Mouse (Mus musculus): ENCODE data around the gene S1pr4.
A peak's percentile ranks its signal among the peaks of the same experiment; 100 is the strongest.

Gene S1pr4

GRCm38 (mm10) chr10:81519227-81519977 is 19.5 kb upstream of the S1pr4 start:
- no peak for DNase-seq (ENCODE audit: low spot score in 2 of 2)

DNA sequence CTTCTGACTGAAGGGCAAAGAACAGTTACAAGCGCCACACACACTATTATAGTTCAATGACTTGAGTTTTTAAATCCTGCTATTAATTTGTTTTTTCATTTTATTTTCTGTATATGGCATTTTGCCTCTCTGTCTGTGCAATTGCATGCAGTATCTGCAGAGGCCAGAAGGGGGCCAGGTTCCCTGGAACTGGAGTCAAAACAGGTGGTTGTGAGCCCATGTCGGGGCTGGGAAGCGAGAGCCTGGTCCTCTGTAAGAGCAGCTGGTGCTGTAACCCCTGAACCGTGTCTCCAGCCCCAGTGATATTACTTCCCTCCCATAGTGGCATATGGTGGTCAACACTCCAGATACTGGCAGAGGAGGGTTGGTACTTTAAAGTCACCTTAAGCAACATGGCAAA is 18.6 kb upstream of the S1pr4 start:
- DNase-seq (ENCODE audit: low spot score in 2 of 2), result no peak

DNA sequence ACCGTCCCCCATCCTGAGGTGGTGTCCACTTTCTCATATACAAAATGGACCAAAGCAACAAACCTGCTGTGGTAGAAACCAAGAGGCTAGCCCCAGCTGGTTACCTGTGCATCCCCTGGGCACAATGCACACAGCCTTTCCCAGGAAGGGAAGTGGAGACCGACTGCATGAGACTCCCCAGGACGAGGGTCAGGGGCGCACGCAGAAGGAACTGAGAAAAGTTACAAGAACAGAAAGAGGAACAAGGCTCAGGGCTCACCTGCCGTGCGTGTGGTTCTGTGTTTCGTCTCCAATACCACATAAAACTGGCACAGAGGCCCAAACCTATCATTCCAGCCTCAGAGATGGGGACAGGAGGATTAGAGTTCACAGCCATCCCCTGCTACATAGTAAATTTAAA is 17.3 kb upstream of the S1pr4 start:
- no peak for DNase-seq (ENCODE audit: low spot score in 2 of 2)

- no peak for DNase-seq (ENCODE audit: low spot score in 2 of 2)
Observed at GRCm38 (mm10) chr10:81513798-81514197, 13.9 kb upstream of the S1pr4 start.

- no peak for DNase-seq (ENCODE audit: low spot score in 2 of 2)
Observed at GRCm38 (mm10) chr10:81510246-81510810, 10.4 kb upstream of the S1pr4 start.

DNA sequence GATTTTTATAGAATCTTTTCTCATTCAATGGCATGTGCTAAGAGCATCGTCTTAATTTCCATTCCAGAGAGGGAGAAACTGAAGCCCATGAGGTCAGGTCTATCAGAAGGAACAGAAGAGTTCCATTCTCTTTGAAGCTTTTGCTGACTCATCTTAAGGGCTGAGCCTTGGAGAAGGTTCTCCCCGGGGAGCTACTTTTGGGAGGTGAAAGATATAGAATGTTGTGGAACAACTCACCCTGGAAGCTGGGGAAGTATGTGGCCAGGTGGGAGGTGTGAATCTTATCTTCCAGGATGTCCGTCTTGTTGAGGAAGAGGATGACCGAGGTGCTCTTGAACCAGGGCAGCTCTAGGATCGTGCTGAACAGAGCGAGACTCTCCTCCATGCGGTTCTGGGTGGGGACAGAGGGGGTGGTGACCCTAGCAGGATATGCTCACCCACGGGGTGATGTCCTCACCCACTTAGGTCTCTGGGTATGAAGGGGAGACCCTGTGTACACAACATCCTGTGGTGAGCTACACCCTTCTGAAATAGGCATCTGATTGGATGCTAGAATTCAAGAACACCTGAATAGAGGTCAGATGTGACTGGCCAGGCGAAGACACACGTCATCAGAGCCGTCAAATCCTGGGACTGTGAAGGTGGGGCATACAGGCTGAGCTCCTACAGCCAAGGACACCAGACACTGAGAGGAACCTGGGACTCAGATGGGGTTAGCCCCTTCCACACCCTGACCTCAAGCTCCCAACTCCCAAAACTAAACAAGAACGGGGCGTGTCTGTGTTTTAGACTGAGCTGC is 8.0 kb upstream of the S1pr4 start:
- no peak for DNase-seq (ENCODE audit: low spot score in 2 of 2)

- no peak for DNase-seq (ENCODE audit: low spot score in 2 of 2)
Observed at GRCm38 (mm10) chr10:81507095-81507494, 7.2 kb upstream of the S1pr4 start.

DNA sequence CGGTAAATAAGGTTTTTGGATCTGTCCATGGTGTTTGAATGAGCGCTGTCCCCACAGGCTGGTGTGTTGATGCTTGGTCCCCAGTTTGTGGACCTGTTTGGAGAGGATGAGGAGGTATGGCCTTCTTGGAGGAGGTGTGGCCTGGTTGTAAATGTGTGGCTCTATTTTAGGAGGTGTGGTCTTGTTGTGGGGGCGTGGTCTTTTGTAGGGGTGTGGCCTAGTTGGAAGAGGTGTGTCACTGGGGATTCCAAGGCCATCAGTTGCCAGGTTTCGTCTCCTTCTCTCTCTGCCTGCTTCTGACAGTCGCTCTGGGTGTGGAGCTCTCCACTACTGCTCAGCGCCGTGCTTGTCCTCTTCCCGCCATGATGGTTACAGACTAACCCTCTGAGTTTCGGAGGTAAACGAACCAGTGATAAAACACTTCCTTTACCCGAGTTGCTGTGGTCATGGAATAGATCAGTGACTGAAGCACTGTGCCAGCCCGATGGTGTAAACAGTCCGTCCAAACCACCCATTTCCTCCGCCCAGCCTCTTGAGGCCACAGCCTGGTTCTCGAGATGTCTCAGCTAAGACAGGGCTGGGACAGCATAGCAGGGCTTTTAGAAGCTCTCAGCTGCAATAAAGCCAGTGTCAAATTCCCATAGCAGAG is 5.2 kb upstream of the S1pr4 start:
- DNase-seq (ENCODE audit: low spot score in 2 of 2), result no peak

GRCm38 (mm10) chr10:81502658-81503057 is 2.7 kb upstream of the S1pr4 start:
- DNase-seq (ENCODE audit: low spot score in 2 of 2), result peak; percentile 74 to 87

DNA sequence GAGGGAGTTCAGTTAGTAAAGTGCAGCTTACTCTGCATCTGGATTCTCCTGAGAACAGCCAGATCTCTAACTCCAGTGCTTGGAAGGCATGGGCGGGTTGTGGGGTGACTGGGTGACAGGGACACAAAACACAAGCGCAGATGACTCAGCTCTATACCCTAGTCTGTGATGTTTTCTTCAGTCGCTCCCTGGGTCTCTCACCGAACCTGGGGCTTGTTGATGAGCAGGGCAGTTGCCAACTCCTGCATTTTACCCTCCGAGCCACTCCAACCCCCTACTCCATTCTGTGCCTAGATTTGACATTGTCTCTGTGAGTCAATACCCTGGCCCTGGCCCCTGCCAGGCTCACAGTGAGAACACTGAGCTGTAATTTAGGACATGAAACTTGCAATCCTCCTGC is 1.9 kb upstream of the S1pr4 start:
- no peak for DNase-seq (ENCODE audit: low spot score in 2 of 2)

GRCm38 (mm10) chr10:81499250-81499901 is 556 bp downstream of the S1pr4 start:
- no peak for DNase-seq (ENCODE audit: low spot score in 2 of 2)

GRCm38 (mm10) chr10:81498316-81499249 is 1.3 kb downstream of the S1pr4 start:
- DNase-seq (ENCODE audit: low spot score in 2 of 2), result no peak

DNA sequence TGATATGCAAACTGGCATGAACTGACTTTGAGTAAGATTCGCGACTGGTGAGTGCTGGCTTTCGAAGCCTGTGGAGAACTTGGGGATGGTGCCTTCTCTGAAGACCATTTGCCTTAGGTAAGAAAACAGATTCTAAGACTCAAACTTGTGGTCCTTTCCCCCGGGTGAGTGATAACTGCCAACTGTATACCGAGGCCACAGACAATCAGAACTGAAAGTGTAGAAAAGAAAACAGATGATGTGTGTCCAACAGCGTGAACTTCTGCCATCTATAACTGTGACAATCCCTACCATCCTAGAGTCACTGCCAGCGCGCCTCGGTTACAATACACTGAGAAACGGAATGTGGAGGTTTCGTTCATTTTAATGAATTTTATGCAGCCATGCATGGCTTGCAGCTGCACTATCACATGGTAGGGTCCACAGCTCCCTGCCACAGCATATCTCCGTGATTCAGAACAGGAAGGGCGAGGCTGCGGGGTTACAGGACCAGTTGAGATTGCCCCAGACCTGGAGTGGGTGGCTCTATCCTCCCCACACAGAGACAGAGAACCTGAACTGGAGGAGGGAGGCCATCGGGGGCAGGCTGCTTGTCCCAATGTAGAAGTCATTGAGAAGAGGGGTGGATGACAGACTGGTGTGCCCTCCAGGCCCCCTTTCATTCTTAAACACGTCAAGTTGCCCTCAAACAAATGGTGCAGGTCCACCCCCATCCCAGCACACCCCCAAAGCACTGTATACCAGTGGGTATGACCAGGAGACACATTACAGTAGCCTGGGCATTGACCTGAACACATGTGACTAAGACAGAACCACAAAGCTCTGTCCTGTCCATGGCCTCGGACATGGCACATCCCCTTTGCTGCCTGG is 2.3 kb downstream of the S1pr4 start:
- DNase-seq (ENCODE audit: low spot score in 2 of 2), result no peak

- DNase-seq (ENCODE audit: low spot score in 2 of 2), result no peak
Observed at GRCm38 (mm10) chr10:81496969-81497368, 3.0 kb downstream of the S1pr4 start.

- peak; percentile 96 to 98 for DNase-seq (ENCODE audit: low spot score in 2 of 2)
Observed at GRCm38 (mm10) chr10:81496264-81496901, 3.5 kb downstream of the S1pr4 start, which contains the start of gene Ncln. Gene Ncln, minus strand, starts transcription at chr10:81496392.

DNA sequence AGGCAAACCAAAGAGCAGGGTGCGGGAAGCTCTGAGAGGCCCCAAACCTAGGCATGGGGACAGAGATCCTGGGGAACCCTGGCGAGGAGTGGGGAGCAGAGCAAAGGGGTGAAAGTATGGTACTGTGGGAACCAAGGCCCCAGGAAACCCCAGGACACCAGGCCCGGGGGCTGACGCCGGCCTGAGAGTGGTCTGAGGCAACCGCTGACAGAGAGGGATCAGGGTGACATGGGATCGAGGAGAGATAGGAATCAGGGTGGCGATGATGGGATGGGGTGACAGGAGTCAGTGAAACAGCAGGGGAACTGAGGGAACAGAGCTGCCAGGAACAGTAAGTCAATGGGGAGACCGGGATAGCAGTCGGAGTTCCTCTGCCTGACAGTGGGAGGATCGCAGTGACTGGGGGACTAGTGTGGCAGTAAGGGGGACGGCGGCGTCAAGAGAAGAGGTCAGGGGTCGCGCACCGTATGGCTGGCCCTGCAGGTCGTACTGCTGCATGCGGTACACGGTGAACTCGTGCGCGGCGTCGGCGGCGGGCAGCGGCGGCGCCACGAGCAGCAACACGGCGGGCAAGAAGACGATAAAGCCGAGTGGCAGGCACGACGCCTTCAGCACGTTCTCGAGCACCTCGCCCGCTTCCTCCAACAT is 4.2 kb downstream of the S1pr4 start:
- no peak for DNase-seq (ENCODE audit: low spot score in 2 of 2)

DNA sequence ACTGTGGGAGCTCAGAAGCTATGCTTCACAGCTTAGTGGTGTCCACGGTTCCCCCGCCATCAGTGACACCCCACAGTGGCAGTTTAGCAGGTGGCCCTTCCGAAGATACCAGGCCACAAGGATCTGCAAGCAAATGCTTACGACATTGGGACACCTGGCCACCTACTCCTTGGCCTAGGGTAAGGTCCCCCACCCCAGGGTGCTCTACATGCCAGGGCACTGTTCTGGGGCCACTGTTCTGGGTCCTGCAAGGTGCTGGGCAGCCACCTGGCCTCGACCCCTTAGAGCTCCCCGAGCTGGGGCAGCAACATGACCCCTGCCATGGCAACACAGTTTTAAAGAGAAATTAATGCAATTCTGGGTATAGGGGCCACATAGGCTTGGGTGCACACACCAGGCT is 4.8 kb downstream of the S1pr4 start:
- DNase-seq (ENCODE audit: low spot score in 2 of 2), result no peak

DNA sequence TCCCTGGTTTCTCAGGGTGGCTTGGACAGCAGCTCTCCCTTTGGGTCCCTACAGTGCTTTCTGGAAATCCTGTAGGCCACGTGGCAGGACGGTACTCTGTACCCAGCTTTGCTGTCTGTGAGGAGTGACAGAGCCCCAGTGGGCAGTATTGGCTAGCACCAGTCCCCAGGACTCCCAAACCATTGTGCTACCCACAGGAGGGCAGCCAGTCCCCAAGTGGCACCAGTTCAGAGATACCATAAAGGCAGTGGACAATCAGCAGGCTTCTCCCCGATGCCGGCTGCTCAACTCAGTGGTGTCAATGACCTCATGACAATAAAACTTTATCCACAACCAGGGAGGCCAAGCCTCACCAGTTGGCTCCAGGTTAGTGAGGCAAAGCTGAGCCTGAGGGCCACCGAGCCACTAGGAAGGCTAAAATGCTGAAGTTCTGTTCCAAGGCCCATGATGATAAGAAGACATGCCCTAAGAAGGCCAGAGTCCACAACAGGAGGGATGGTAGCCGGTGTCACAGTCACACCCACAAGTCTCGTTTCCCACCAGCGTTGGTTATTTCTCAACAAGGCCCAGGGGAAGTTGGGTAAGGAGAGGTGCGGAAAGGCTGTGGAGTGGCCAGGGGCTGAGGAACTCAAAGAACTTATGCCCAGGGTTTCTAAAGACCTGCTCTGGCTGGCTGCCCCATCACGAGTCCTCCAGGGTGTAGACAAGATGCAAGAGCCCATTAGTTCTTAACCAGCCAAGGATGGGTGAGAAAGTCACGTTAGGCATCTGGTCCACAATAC is 5.5 kb downstream of the S1pr4 start:
- DNase-seq (ENCODE audit: low spot score in 2 of 2), result no peak
